Mouse (Mus musculus): ENCODE measurements at regions not wholly inside any gene's neighbourhood (a gene's known extent, or its start where the extent isn't known, plus 50 kb on each side); places are given as distances from the start of the nearest gene placed in this dataset.

DNA sequence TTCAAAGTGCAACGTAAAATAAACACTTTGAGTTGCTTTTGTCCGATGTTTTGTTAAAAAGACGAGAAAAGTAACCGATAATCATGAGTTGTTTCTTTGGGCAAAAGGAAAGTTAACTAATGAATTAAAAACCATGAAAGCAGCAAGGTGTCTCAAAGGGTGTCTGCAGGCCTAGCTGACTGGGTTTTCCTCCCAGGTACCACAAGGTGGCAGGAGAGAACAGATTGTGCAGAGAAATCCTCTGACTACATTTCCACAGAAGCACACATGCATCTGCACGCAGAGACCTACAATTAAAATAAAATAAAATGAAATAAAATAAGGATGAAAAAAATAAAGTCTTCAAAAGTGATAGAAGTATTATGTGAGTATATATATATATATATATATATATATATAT is 212.4 kb upstream of the Foxg1 start:
- DNase-seq (ENCODE audit: low spot score) (peak; percentile 71), ATAC-seq (ENCODE audit: low FRiP score) (no peak)
- Histone ChIP-seq H3K4me1 (ENCODE audit: insufficient read depth, low read length) (no peaks in the 10 kb centered on the region), H3K36me3 (ENCODE audit: insufficient read depth, low read length) (no peaks in the 10 kb centered on the region), H3K9ac (replicated peaks; ENCODE audit: low read length, poor library complexity, severe bottlenecking) (no peak overlapping the region), H3K4me2 (ENCODE audit: low read depth, low read length, poor library complexity, severe bottlenecking) (no peak overlapping the region), H3K4me3 (ENCODE audit: low read depth, low read length) (no peak overlapping the region), H3K9me3 (ENCODE audit: low read length) (no peaks in the 10 kb centered on the region), H3K27me3 (ENCODE audit: insufficient read depth, low read length) (no peaks in the 10 kb centered on the region), H3K27ac (ENCODE audit: low read depth, low read length) (no peak overlapping the region)
- 58% methylated on average over 5 of the region's 5 CpGs for WGBS
- peak; percentile 78 for TF ChIP-seq CTCF (IDR thresholded peaks at IDR 0.05)

DNA sequence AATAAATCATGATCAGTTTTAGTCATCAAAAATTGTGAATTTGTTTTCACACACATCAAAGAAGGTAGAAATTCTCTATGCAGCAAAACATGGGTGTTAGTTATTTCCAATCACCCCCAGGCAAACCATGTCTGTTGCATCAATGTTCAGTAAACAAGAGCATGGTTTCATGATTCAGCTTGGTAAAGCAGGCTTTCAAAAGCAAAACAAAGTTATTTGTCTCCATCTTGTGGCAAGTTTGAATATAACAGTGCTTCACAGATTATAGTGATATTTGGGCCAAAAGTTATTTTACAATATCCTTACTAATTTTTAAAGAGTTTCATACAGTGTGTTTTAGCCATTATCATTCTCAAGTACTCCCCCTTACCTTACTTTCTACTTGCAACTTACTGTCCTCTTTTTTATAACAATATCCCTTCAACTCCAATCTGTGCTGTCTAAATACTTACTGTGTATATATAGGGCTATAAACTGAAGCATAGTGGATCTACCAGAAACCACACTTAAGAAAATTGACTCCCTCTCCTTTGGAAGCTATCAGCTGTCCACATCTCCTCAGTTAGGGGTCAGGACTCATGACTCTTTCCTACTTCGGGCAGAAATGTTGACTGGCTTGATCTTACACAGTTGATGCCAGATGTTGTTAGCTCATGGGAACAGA is 211.3 kb upstream of the Foxg1 start:
- no peak overlapping the region for H3K9ac ChIP-seq (replicated peaks; ENCODE audit: low read length, poor library complexity, severe bottlenecking)
- peak; percentile 44; the same call in 1 of the 2 replicates for ATAC-seq (ENCODE audit: low FRiP score)
- DNase-seq (ENCODE audit: low spot score): peak; percentile 78
- H3K4me2 ChIP-seq (ENCODE audit: low read depth, low read length, poor library complexity, severe bottlenecking): no peak overlapping the region
- no peaks in the 10 kb centered on the region for H3K9me3 ChIP-seq (ENCODE audit: low read length)
- TF ChIP-seq CTCF (IDR thresholded peaks at IDR 0.05): peak; percentile 83
- no peak overlapping the region for H3K27ac ChIP-seq (ENCODE audit: low read depth, low read length)
- no peaks in the 10 kb centered on the region for H3K4me1 ChIP-seq (ENCODE audit: insufficient read depth, low read length)
- H3K36me3 ChIP-seq (ENCODE audit: insufficient read depth, low read length): no peaks in the 10 kb centered on the region
- no peak overlapping the region for H3K4me3 ChIP-seq (ENCODE audit: low read depth, low read length)
- 62% methylated on average over 1 of the region's 1 CpGs for WGBS
- no peaks in the 10 kb centered on the region for H3K27me3 ChIP-seq (ENCODE audit: insufficient read depth, low read length)

DNA sequence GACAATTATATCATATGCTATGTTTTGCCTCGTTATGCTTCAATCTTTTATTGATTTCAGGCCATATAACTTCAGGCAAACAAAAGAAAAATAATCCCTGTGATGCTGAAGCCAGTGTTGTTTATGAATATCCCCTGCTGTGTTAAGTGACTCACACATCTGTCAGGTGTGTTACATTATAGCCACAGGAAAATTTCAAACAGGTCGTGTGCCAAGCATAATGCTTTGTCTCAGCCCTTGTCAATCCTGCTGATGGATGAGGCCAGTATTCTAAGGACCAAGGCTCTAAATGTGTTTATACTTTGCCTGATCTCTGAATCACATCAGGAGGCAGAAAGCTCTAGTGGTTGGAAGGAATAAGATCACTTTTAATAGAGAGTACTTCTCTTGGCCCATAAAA is 191.1 kb upstream of the Foxg1 start:
- Histone ChIP-seq H3K4me3 (ENCODE audit: low read depth, low read length) (no peak overlapping the region), H3K9me3 (ENCODE audit: low read length) (no peaks in the 10 kb centered on the region), H3K4me1 (ENCODE audit: insufficient read depth, low read length) (no peaks in the 10 kb centered on the region), H3K27me3 (ENCODE audit: insufficient read depth, low read length) (no peaks in the 10 kb centered on the region), H3K27ac (ENCODE audit: low read depth, low read length) (no peak overlapping the region), H3K36me3 (ENCODE audit: insufficient read depth, low read length) (no peaks in the 10 kb centered on the region), H3K4me2 (ENCODE audit: low read depth, low read length, poor library complexity, severe bottlenecking) (no peak overlapping the region), H3K9ac (replicated peaks; ENCODE audit: low read length, poor library complexity, severe bottlenecking) (no peak overlapping the region)
- DNase-seq (ENCODE audit: low spot score) (peak; percentile 10), ATAC-seq (ENCODE audit: low FRiP score) (0 out of 2 replicates have a peak, but pooled peaks have one; percentile 10)
- TF ChIP-seq CTCF (IDR thresholded peaks at IDR 0.05): no peak
- 45% methylated on average over 2 of the region's 2 CpGs for WGBS

DNA sequence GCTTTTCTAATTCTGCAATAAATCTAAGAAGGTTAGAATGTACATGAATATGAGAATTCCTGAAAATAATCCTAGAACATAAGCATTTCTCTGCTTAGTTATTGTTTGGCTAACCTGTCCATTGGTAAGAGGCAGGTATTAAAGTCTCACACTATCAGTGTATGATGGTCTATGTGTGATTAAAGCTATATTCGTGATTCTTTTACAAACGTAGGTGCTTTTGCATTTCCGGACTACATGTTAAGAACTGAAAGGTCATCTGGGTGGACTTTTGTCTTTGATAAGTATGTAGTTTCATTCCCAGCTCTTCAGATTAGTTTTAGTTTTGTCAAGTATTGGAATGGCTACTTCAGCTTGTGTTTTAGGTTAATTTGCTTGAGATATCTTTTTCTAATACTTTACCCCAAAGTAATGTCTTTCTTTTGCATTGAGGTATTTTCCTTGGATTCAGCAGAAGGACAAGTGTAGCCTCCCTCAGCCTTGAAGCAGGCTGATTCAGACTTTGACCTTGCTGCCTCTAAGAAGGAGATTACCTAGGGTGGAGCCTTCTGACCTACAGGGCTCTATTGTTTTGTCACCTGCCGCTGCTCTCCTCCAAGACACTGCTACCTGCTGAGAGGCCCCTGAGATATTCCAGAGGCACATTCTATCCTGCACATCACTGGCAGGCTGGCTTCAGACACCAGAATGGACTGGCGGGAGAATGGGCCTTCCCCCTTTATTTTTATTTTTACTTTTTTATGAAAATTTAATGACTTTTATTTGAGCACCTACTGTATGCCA is 148.7 kb upstream of the Foxg1 start:
- DNase-seq (ENCODE audit: low spot score) (no peak), ATAC-seq (ENCODE audit: low FRiP score) (no peak)
- H3K4me3 ChIP-seq (ENCODE audit: low read depth, low read length): no peak overlapping the region
- no peak for TF ChIP-seq CTCF (IDR thresholded peaks at IDR 0.05)
- no peaks in the 10 kb centered on the region for H3K27me3 ChIP-seq (ENCODE audit: insufficient read depth, low read length)
- H3K27ac ChIP-seq (ENCODE audit: low read depth, low read length): no peak overlapping the region
- no peaks in the 10 kb centered on the region for H3K36me3 ChIP-seq (ENCODE audit: insufficient read depth, low read length)
- no peaks in the 10 kb centered on the region for H3K9me3 ChIP-seq (ENCODE audit: low read length)
- no peak overlapping the region for H3K4me2 ChIP-seq (ENCODE audit: low read depth, low read length, poor library complexity, severe bottlenecking)
- WGBS: 76% methylated on average over 5 of the region's 5 CpGs
- H3K4me1 ChIP-seq (ENCODE audit: insufficient read depth, low read length): no peaks in the 10 kb centered on the region
- no peak overlapping the region for H3K9ac ChIP-seq (replicated peaks; ENCODE audit: low read length, poor library complexity, severe bottlenecking)

Measured in midbrain, postnatal 0 days (tissue).